Mouse (Mus musculus): Measurements from ENCODE around the gene Il6ra. TPM values are rescaled to one million over a fixed set of nuclear protein-coding genes. Genes with fewer than 3 reads are reported as not detected.

Il6ra gene
- total RNA-seq, 4 experiments from 2014 or later = 3.8 to 6.6 (median 5.3) TPM

Other genes starting within 250 kb of the Il6ra start
- gene Adar, start 198.2 kb downstream of the Il6ra start, total RNA-seq (2022) = 100 to 1,000 TPM; 136 to 145 (median 140) TPM
- 10 to 100 TPM; 28.9 to 31.9 (median 30.8) TPM for gene Chrnb2, start 148.6 kb downstream of the Il6ra start, total RNA-seq (2022)
- gene Ube2q1, start 139.6 kb downstream of the Il6ra start, total RNA-seq (2022) = 10 to 100 TPM; 78.4 to 83.7 (median 83.2) TPM
- gene She, start 81.8 kb downstream of the Il6ra start, total RNA-seq (2022) = 1 to 10 TPM; 2.7 to 3.7 (median 3.4) TPM
- gene Atp8b2, start 50.3 kb upstream of the Il6ra start, total RNA-seq (2022) = 100 to 1,000 TPM in 2 of 4 experiments, 10 to 100 TPM in 2; 96.1 to 111 (median 101) TPM
- 100 to 1,000 TPM in 1 of 4 experiments, 10 to 100 TPM in 3; 81.7 to 101 (median 87.0) TPM for gene Hax1, start 85.6 kb upstream of the Il6ra start, total RNA-seq (2022)
- 100 to 1,000 TPM in 2 of 4 experiments, 10 to 100 TPM in 2; 96.0 to 104 (median 100) TPM for gene 4933434E20Rik, start 138.4 kb upstream of the Il6ra start, total RNA-seq (2022)
- 100 to 1,000 TPM; 162 to 181 (median 175) TPM for gene Ubap2l, start 139.4 kb upstream of the Il6ra start, total RNA-seq (2022)
- gene Tpm3, start 159.5 kb upstream of the Il6ra start, total RNA-seq (2022) = 100 to 1,000 TPM; 153 to 181 (median 166) TPM
- under 1 TPM; 0.21 to 0.35 (median 0.32) TPM for gene Nup210l, start 190.9 kb upstream of the Il6ra start, total RNA-seq (2022)

All from left cerebral cortex, adult 8-10 months (tissue).